Mouse (Mus musculus) cerebellum, adult 8-10 months (tissue): ENCODE results near the gene Carm1.
"Not testable (repeated sequence)": the region's sequence is repeated elsewhere in the genome, so short reads cannot be mapped to it uniquely, and the experiment has no call there.

ENCODE experiments used
- DNase-seq: peaks from one replicate; pipeline ENCODE4 v3.0.0; 2022

Gene Carm1

GRCm38 (mm10) chr9:21578226-21578625 lies 31.5 kb downstream of the Carm1 start:
- no peak for DNase-seq

- DNase-seq: no peak
Observed at GRCm38 (mm10) chr9:21585401-21585800, 38.7 kb downstream of the Carm1 start.

GRCm38 (mm10) chr9:21587678-21588349 lies 41.1 kb downstream of the Carm1 start:
- no peak for DNase-seq

- DNase-seq: no peak
Observed at GRCm38 (mm10) chr9:21588350-21588749, 41.7 kb downstream of the Carm1 start.

GRCm38 (mm10) chr9:21589538-21589937 lies 42.8 kb downstream of the Carm1 start:
- DNase-seq: no peak

GRCm38 (mm10) chr9:21591127-21591830 lies 44.6 kb downstream of the Carm1 start:
- DNase-seq: no peak

- DNase-seq: no peak
Observed at GRCm38 (mm10) chr9:21591831-21592702, 45.4 kb downstream of the Carm1 start.

- peak; percentile 92 for DNase-seq
Observed at GRCm38 (mm10) chr9:21592703-21593121, 46.0 kb downstream of the Carm1 start, which contains the start of the genes Timm29 and Yipf2. TSS of gene Timm29 (plus strand) at chr9:21592722. TSS of gene Yipf2 (minus strand) at chr9:21592828.

GRCm38 (mm10) chr9:21593122-21593721 lies 46.5 kb downstream of the Carm1 start:
- DNase-seq: peak; percentile 42

GRCm38 (mm10) chr9:21594350-21594749 lies 47.7 kb downstream of the Carm1 start:
- not testable (repeated sequence) for DNase-seq

- DNase-seq: no peak
Observed at GRCm38 (mm10) chr9:21594838-21595237, 48.1 kb downstream of the Carm1 start.

- no peak for DNase-seq
Observed at GRCm38 (mm10) chr9:21598198-21598597, 51.5 kb downstream of the Carm1 start.

- no peak for DNase-seq
Observed at GRCm38 (mm10) chr9:21600186-21600585, 53.5 kb downstream of the Carm1 start.

- DNase-seq: no peak
Observed at GRCm38 (mm10) chr9:21601073-21601472, 54.4 kb downstream of the Carm1 start.

GRCm38 (mm10) chr9:21601722-21602399 lies 55.2 kb downstream of the Carm1 start:
- DNase-seq: peak; percentile 80

GRCm38 (mm10) chr9:21604119-21604518 lies 57.4 kb downstream of the Carm1 start:
- DNase-seq: no peak

- no peak for DNase-seq
Observed at GRCm38 (mm10) chr9:21605865-21606264, 59.2 kb downstream of the Carm1 start.

GRCm38 (mm10) chr9:21606648-21607047 lies 60.0 kb downstream of the Carm1 start:
- no peak for DNase-seq

- DNase-seq: no peak
Observed at GRCm38 (mm10) chr9:21609861-21610260, 63.2 kb downstream of the Carm1 start.

- DNase-seq: no peak
Observed at GRCm38 (mm10) chr9:21614864-21615616, 68.3 kb downstream of the Carm1 start.

GRCm38 (mm10) chr9:21615617-21616231 lies 69.0 kb downstream of the Carm1 start, which contains the start of gene Smarca4:
TSS of gene Smarca4 (plus strand) at chr9:21616169.
- DNase-seq: peak; percentile 99
